Mouse (Mus musculus) subcutaneous adipose tissue, adult 2 months (tissue): ENCODE data around the gene Ywhae. TPM values are rescaled to one million over a fixed set of nuclear protein-coding genes. Genes with fewer than 3 reads are reported as not detected.

Experiments
- polyA plus RNA-seq: library from polyadenylated mRNA; depleted of rRNA; stranded (reverse); fragments of >200 nt; gene quantifications from 2 replicates; pipeline ENCODE4 v1.2.3, GENCODE M21; 2012; ENCODE audit warnings: low replicate concordance; rRNA removed

Ywhae gene
- polyA plus RNA-seq: 191 TPM in 2 replicates

GRCm38 (mm10) chr11:75732434-75733226, at the start of gene Ywhae:
TSS of gene Ywhae (plus strand) at chr11:75732869.

DNA sequence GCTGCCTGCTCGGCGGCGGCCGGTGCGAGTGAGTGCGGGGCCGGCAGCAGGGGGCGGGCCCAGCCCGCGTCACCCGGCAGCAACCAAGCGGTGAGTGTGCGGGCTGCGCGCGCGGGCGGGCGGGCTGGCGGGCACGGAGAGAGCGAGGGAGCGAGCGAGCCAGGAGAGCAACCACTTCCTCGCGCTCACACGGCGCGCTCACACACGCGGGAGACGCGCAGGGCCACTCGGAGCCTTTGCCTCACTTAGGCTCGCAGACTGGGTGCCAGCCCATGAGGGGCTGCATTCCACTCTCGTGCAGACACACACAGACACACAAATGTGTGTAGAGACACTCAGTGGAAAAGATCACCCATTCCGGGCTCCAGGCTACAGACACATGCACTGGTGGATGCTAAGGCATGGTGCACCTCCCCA, 63.4 kb downstream of the Ywhae start, which contains the start of gene Doc2b:
Gene Doc2b (minus strand): TSS at position 21 of the 417 bp plus-strand sequence.

Other genes with a start within 250 kb of the Ywhae start
- 85.9 and 139 TPM in 2 replicates for gene Prpf8, start 246.1 kb upstream of the Ywhae start, polyA plus RNA-seq
- gene Rilp, start 222.8 kb upstream of the Ywhae start, polyA plus RNA-seq: 7.7 and 16.1 TPM in 2 replicates
- 21.1 and 38.3 TPM in 2 replicates for gene Scarf1, start 219.3 kb upstream of the Ywhae start, polyA plus RNA-seq
- gene Slc43a2, start 201.2 kb upstream of the Ywhae start, polyA plus RNA-seq: 37.7 and 38.5 TPM in 2 replicates
- gene Pitpna, start 144.8 kb upstream of the Ywhae start, polyA plus RNA-seq: 57.4 and 68.5 TPM in 2 replicates
- 68.4 and 78.3 TPM in 2 replicates for gene Inpp5k, start 101.9 kb upstream of the Ywhae start, polyA plus RNA-seq
- 161 and 230 TPM in 2 replicates for gene Myo1c, start 82.4 kb upstream of the Ywhae start, polyA plus RNA-seq
- 39.5 and 53.1 TPM in 2 replicates for gene Crk, start 53.6 kb upstream of the Ywhae start, polyA plus RNA-seq
- gene Doc2b, start 63.2 kb downstream of the Ywhae start, polyA plus RNA-seq: 1.3 and 1.7 TPM in 2 replicates
- 3.5 and 8.7 TPM in 2 replicates for gene Rph3al, start 205.6 kb downstream of the Ywhae start, polyA plus RNA-seq